Mouse (Mus musculus) heart, embryonic 11.5 days (tissue): Measurements from ENCODE around the gene 4833439L19Rik. TPM values are rescaled to one million over a fixed set of nuclear protein-coding genes. Genes with fewer than 3 reads are reported as not detected.

Source experiments
- ATAC-seq: fragments of 200-750 bp; cut with Nextera tagmentation; replicated peaks from 2 replicates; pipeline ENCODE4 v1.8.0; 2017; ENCODE audit warnings: moderate library complexity; ENCODE audit not compliant: insufficient number of reproducible peaks, low FRiP score, low TSS enrichment
- H3K27ac ChIP-seq: fragments of 300-500 bp; sonication (generic); 2 replicates; pipeline ENCODE4 v1.5.1; 2014; ENCODE audit warnings: mild to moderate bottlenecking, low read depth, low read length
- H3K27me3 ChIP-seq: fragments of 300-500 bp; sonication (generic); 2 replicates; pipeline ENCODE4 v1.6.1; 2014; ENCODE audit warnings: mild to moderate bottlenecking, low read length, mixed read lengths; ENCODE audit not compliant: control insufficient read depth, insufficient read depth
- H3K36me3 ChIP-seq: fragments of 300-500 bp; sonication (generic); 2 replicates; pipeline ENCODE4 v1.6.1; 2014; ENCODE audit warnings: mild to moderate bottlenecking, low read length, moderate library complexity, mixed read lengths; ENCODE audit not compliant: control insufficient read depth, insufficient read depth
- H3K4me1 ChIP-seq: fragments of 300-500 bp; sonication (generic); 2 replicates; pipeline ENCODE4 v1.6.1; 2014; ENCODE audit warnings: low read length; ENCODE audit not compliant: control insufficient read depth, insufficient read depth
- H3K4me2 ChIP-seq: fragments of 300-500 bp; sonication (generic); 2 replicates; pipeline ENCODE4 v1.6.1; 2014; ENCODE audit warnings: mild to moderate bottlenecking, moderate library complexity
- H3K4me3 ChIP-seq: fragments of 300-500 bp; sonication (generic); 2 replicates; pipeline ENCODE4 v1.5.1; 2014; ENCODE audit warnings: low read depth, low read length
- H3K9ac ChIP-seq: fragments of 300-500 bp; sonication (generic); 2 replicates; pipeline ENCODE4 v1.6.1; 2014; ENCODE audit warnings: mild to moderate bottlenecking, low read depth, low read length, moderate library complexity
- H3K9me3 ChIP-seq: fragments of 300-500 bp; sonication (generic); replicated peaks from 2 replicates; pipeline ENCODE4 v1.6.1; 2016; ENCODE audit warnings: low read length; ENCODE audit not compliant: control insufficient read depth
- WGBS: fragments of 180-500 bp; shearing (Covaris S2); extraction: QIAGEN DNeasy Blood & Tissue Kit; methylation state at CpG from one replicate; pipeline ENCODE4 v1.1.7; 2014; ENCODE audit not compliant: insufficient replicate concordance; 5-methylcytosine and 5-hydroxymethylcytosine counted together
- polyA plus RNA-seq: library from polyadenylated mRNA; unstranded; fragments of >200 nt; fragmentation: Nextera tagmentation; extraction: Ambion mirVana; gene quantifications from 2 replicates; pipeline ENCODE4 v1.2.1, GENCODE M21; 2014

4833439L19Rik gene
- polyA plus RNA-seq, 1 experiment from 2014 or later, result 126 TPM

GRCm38 (mm10) chr13:54591776-54592356, 26.6 kb upstream of the 4833439L19Rik start:
- 86% methylated on average over 8 of the region's 8 CpGs for WGBS
- Histone ChIP-seq H3K9me3 (no peaks in the 10 kb centered on the region), H3K9ac (no peak overlapping the region), H3K4me2 (peak overlapping the region; percentile 81; the same call in 1 of the 2 replicates), H3K4me3 (no peak overlapping the region), H3K27ac (no peak overlapping the region), H3K4me1 (peaks cover 31% of the 10 kb centered on the region), H3K27me3 (no peaks in the 10 kb centered on the region), H3K36me3 (0 out of 2 replicates have a peak, but pooled peaks cover 2% of the 10 kb centered on the region)
- ATAC-seq, result no peak

- ATAC-seq, result peak; percentile 96
- Histone ChIP-seq H3K27ac (peak within 1 kb of the TSS; percentile 69), H3K4me3 (peak within 1 kb of the TSS; percentile 69), H3K36me3 (0 out of 2 replicates have a peak, but pooled peaks cover 2% of the 10 kb centered on the region), H3K4me2 (peak within 1 kb of the TSS; percentile 81), H3K9me3 (no peaks in the 10 kb centered on the region), H3K9ac (peak within 1 kb of the TSS; percentile 77), H3K27me3 (no peaks in the 10 kb centered on the region), H3K4me1 (peaks cover 16% of the 10 kb centered on the region)
- under 1% methylated on average over 51 of the region's 51 CpGs for WGBS
These were observed 25.0 kb upstream of the 4833439L19Rik start, which contains the start of the genes Nop16 and Higd2a for GRCm38 (mm10) chr13:54589996-54590951. TSS of gene Nop16 (minus strand) at chr13:54590090. TSS of gene Higd2a (plus strand) at chr13:54590207.

- Histone ChIP-seq H3K4me1 (peaks cover 15% of the 10 kb centered on the region), H3K4me2 (peak overlapping the region; percentile 78), H3K27ac (peak overlapping the region; percentile 59), H3K9ac (peak overlapping the region; percentile 77), H3K9me3 (no peaks in the 10 kb centered on the region), H3K4me3 (peak overlapping the region; percentile 69), H3K36me3 (peaks cover 5% of the 10 kb centered on the region; the same call in 1 of the 2 replicates), H3K27me3 (no peaks in the 10 kb centered on the region)
- WGBS, result 1% methylated on average over 24 of the region's 24 CpGs
- ATAC-seq, result no peak
These were observed 24.3 kb upstream of the 4833439L19Rik start for GRCm38 (mm10) chr13:54589414-54589995.

GRCm38 (mm10) chr13:54585831-54586230, 20.6 kb upstream of the 4833439L19Rik start:
- H3K9ac ChIP-seq, result no peak overlapping the region
- H3K27ac ChIP-seq, result no peak overlapping the region
- H3K4me3 ChIP-seq, result no peak overlapping the region
- H3K4me2 ChIP-seq, result no peak overlapping the region
- H3K4me1 ChIP-seq, result peaks cover 8% of the 10 kb centered on the region
- H3K36me3 ChIP-seq, result peaks cover 21% of the 10 kb centered on the region
- no peaks in the 10 kb centered on the region for H3K27me3 ChIP-seq
- WGBS, result 82% methylated on average over 11 of the region's 11 CpGs
- no peaks in the 10 kb centered on the region for H3K9me3 ChIP-seq
- ATAC-seq, result no peak

- no peak for ATAC-seq
These were observed 17.6 kb upstream of the 4833439L19Rik start for GRCm38 (mm10) chr13:54582860-54583259.

DNA sequence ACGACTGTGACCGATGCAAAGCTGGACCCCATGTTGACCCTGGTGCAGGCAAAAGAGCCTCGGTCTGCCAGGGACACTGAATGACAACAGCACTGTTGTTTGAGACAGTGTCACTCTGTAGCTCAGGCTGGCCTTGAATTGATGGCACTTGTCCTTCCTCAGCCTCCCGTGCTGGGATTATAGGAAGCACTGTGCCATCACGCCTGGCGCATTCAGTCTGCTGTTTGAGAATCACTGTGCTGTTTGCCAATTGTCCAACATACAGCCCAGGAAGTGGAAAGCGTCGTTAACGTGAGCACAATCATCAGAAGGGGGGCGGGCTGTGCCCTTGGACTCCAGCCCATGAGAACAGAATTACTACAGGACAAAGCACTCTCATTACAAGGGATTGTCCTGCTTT, 16.9 kb upstream of the 4833439L19Rik start:
- Histone ChIP-seq H3K36me3 (peaks cover 24% of the 10 kb centered on the region), H3K9me3 (no peaks in the 10 kb centered on the region), H3K27ac (no peak overlapping the region), H3K4me3 (no peak overlapping the region), H3K9ac (no peak overlapping the region), H3K27me3 (no peaks in the 10 kb centered on the region), H3K4me2 (no peak overlapping the region), H3K4me1 (no peaks in the 10 kb centered on the region)
- 83% methylated on average over 10 of the region's 10 CpGs for WGBS
- ATAC-seq, result no peak

More at GRCm38 (mm10) chr13:54582860-54583259, 17.6 kb upstream of the 4833439L19Rik start:
- Histone ChIP-seq H3K9me3 (no peaks in the 10 kb centered on the region), H3K27ac (no peak overlapping the region), H3K27me3 (no peaks in the 10 kb centered on the region), H3K36me3 (peaks cover 24% of the 10 kb centered on the region), H3K4me3 (no peak overlapping the region), H3K4me2 (no peak overlapping the region), H3K4me1 (no peaks in the 10 kb centered on the region), H3K9ac (no peak overlapping the region)
- WGBS, result 78% methylated on average over 5 of the region's 5 CpGs

DNA sequence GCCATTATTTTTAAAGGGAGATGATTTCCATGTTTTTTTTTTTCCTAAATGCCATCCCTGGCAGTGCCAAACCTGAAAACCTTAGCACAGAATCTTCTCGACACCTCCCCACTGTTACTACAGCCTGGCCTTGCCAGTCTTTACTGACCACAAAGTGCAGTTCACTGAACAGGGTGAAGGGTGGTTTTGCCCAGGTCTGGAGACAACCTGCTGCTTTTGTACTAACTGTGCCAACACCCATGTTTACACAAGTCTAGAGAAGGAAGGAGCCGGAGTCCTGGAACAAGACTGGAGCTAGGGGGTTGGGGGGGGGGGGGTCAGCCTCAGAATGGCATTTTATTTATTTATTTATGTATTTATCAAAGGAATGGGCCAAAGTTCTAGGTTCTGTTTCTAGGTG, 16.1 kb upstream of the 4833439L19Rik start:
- H3K4me3 ChIP-seq, result no peak overlapping the region
- H3K27ac ChIP-seq, result no peak overlapping the region
- H3K4me2 ChIP-seq, result no peak overlapping the region
- H3K36me3 ChIP-seq, result peaks cover 24% of the 10 kb centered on the region
- no peaks in the 10 kb centered on the region for H3K9me3 ChIP-seq
- 69% methylated on average over 2 of the region's 2 CpGs for WGBS
- no peak for ATAC-seq
- no peaks in the 10 kb centered on the region for H3K27me3 ChIP-seq
- no peaks in the 10 kb centered on the region for H3K4me1 ChIP-seq
- H3K9ac ChIP-seq, result no peak overlapping the region
